Mouse (Mus musculus) retina, postnatal 7 days (tissue): ENCODE data around the gene Pofut1.

Experiments used
- DNase-seq: peaks from one replicate; pipeline ENCODE4 v3.0.0-alpha.2; 2012; ENCODE audit warnings: low read depth, low spot score

The Pofut1 gene

DNA sequence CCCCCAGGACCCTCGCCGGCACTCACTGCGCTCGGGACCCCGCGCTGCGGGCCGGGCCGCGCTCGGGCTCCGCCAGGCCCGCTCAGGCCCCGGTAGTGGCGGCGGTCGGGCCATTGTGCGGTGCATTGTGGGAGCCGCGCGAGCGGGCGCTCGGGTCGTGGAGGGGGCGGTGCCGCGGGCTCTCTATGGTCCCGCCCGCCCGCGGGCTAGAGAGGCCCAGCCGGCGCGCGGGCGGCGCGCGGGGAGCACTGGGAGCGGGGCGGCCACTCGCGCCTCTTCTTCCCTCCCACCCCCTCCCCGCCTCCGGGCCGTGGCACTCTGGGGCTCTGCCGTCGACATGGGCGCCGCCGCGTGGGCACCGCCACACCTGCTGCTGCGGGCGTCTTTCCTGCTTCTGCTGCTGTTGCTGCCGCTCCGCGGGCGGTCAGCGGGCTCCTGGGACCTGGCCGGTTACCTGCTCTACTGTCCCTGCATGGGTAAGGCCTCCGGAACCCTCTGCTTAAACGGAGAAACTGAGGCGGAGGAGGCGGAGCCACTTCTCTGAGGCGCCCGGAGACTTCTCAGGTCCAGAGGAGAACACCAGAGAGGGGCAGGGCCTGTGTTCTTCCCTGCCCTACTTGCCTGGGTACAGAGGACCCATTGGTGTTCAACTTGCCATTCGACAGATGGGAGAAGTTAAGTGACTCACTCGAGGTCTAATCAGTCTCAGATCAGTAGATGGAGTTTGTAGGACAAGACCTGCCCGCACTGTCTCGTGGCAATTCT is at the start of gene Pofut1, which contains the start of gene Plagl2:
Gene Pofut1, plus strand, starts transcription at position 284 of the 765 bp plus-strand sequence.
Gene Plagl2, minus strand, starts transcription at position 177 of the 765 bp plus-strand sequence.
- peak; percentile 84 for DNase-seq

GRCm38 (mm10) chr2:153194255-153194654 is 47.1 kb upstream of the Pofut1 start:
- DNase-seq, result no peak

DNA sequence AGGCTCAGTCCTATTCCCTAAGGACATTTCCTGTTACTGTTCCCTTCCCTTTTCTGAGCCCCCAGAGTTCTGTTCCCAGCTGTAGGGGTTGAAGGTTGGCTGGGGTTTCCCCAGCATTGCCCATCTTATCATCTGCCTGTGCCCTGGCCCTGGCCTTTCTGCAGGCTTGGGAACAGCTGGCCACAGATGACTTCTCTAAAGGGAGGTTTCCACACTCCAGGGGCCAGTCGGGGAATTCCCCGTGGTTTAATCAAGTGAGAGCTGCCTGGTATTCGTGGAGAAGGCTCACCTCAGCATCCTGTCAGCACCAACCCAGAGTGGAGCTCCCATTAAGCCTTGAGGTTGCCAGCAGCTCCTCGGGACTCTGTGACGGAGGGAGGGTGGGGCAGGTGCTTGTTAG is 42.8 kb upstream of the Pofut1 start:
- no peak for DNase-seq

GRCm38 (mm10) chr2:153199114-153199513 is 42.2 kb upstream of the Pofut1 start:
- DNase-seq, result no peak

GRCm38 (mm10) chr2:153202766-153203165 is 38.6 kb upstream of the Pofut1 start:
- no peak for DNase-seq

DNA sequence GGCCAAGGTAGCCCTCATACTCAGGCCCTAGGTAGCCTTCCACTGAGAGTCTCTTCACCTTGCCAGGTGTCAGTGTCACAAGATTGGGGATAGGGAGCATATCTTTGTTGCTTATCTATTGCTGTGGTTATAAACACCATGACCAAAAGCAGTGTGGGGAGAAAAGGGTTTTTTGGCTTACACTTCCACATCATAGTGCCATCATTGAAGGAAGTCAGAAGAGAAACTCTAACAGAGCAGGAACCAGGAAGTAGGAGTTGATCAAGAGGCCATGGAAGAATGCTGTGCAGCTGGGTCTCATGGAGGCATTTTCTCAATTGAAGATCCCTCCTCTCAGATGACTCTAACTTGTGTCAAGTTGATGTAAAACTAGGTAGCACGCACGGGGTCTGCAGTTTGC is 33.2 kb upstream of the Pofut1 start:
- no peak for DNase-seq

- no peak for DNase-seq
Measured at GRCm38 (mm10) chr2:153209286-153209685, 32.0 kb upstream of the Pofut1 start.

DNA sequence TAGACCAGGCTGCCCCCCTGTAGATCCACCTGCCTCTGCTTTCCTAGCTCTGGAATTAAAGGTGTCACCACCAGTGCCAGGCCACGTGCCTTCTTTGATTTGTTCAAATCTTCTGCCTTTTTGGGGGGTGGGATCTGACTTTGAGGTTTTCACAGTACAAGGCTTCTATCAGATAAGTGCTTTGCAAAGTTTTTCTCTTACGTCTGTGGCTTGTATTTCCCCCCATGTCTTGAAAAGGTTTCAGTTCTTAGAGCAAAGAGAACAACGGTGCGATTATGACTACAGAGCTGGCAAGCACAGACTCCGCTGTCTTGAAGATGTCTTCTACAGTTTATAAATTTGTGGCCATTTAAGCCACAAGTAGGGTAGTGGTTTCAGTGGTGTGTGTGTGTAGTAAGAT is 29.9 kb upstream of the Pofut1 start:
- no peak for DNase-seq

DNA sequence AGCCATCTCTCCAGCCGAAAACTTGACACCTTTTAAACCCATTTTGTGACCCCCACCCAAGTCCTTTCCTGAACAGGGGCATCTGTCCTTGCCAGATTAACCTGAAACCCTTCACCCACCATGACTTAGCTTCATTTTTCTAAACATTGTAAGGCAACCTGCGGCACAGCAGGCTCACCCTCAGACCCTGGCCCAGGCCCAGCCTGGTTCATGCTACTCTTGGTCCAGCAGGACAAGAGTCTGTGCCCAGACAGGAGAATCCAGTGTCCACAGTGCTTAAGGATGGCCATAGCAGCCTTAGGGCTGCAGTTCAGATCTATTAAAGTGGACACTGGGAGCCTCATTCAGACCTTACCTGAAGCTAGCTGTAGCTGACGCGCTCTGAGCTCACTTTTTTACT is 28.0 kb upstream of the Pofut1 start:
- no peak for DNase-seq

- no peak for DNase-seq
Measured at GRCm38 (mm10) chr2:153214771-153215259, 26.5 kb upstream of the Pofut1 start.

- DNase-seq, result no peak
Measured at GRCm38 (mm10) chr2:153215421-153215820, 25.9 kb upstream of the Pofut1 start.

DNA sequence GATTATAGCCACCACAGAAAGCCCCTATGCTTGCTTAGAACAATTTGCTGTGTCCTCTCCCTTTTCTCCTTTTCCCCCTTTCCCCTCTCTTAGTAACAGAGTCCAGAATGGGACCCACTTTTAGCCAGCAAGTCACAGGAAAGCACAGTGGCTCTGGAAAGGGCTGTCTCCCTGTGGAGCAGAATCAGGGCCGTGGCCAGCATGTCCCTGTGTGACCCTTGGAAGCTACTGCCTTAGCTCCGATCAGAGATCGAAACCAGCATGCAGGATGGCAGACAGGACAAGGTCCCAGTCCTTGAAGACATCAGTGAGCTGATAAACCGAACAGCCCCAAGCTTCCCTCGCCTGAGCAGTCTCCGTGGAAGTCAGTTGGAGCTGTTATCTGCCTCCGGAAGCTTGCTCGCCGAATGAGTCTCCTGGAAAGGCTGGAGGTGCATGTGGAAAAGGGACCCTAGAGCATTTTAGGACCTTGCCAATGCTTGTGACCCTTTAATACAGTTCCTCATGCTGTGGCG is 23.4 kb upstream of the Pofut1 start:
- no peak for DNase-seq

- no peak for DNase-seq
Measured at GRCm38 (mm10) chr2:153218516-153218915, 22.8 kb upstream of the Pofut1 start.

DNA sequence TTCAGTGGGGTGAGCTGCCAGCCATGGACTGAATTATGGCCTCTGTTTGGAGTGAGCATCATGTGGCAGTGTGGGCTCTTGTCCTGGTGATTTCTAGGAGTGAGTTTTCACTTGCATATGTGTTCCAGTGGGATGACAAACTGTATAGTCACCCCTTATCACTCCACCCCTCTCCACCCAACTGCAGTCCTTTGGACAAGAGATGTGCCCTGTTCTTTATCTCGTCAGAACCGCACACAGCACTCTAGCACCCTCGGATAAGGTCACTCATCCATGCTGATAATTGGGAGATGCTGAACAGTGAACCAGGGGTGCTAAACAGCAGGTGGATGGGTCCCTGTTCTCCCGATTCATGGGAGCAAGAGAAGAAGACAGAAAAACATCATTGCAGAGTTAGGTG is 19.7 kb upstream of the Pofut1 start:
- DNase-seq, result no peak

- DNase-seq, result no peak
Measured at GRCm38 (mm10) chr2:153222130-153222529, 19.2 kb upstream of the Pofut1 start.

DNA sequence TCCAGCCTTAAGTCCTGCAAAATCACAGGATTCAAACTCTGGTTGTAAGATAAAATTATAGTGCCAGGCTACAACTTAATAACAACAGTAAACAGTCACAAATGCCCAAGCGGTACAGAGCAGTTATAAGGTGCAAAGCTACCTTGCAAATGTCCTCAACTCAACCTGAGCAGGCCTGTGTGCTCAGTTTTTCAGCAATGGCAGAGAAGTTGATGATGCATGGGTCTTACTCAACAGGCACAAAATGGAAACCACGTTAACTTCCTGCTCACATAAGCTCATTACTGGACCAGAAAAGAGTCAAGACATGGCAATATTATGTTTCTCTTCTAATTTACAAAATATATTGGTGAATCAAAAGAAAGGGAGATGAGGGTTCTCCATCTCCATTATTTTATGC is 18.8 kb upstream of the Pofut1 start:
- no peak for DNase-seq

- no peak for DNase-seq
Measured at GRCm38 (mm10) chr2:153224946-153225594, 16.3 kb upstream of the Pofut1 start, which contains the start of gene Tspyl3. Gene Tspyl3 (minus strand): TSS chr2:153225441.

DNA sequence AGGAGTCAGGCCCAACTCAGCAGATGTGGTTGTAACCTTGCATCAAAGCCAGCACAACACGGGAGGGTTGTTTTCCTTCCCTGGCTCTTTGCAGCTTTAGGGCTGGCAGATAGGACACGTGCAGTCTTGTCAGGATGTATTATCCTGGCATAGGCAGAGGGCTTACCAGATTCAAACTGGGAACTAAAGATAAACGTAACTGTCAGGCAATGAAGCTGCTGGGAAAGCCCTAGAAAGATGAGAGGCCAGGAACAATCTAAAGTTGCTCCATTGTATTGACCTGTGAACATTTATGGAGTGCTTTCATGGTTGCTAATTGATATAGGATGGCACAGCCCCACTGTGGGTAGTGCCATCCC is 15.8 kb upstream of the Pofut1 start:
- no peak for DNase-seq

DNA sequence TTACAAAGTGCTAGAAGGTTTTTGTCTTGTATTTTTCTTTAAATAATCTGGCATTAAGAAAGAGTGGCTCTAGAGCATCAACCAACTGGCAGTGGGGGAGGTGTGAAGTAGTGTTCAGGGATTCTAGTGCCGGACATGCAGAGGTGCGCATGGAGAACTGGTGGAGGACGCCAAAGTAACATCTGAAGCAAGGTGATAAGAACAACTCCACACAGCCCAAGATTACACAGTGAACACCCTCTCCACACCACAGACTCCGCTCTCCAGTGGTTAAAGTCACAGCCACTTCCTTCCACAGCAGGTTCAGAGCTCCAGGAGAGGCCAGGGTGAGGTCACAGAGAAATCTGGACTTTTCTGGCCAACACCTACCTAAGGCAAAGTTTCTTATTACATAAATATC is 13.4 kb upstream of the Pofut1 start:
- no peak for DNase-seq

- no peak for DNase-seq
Measured at GRCm38 (mm10) chr2:153228523-153228922, 12.8 kb upstream of the Pofut1 start.

- no peak for DNase-seq
Measured at GRCm38 (mm10) chr2:153237193-153237592, 4.1 kb upstream of the Pofut1 start.

DNA sequence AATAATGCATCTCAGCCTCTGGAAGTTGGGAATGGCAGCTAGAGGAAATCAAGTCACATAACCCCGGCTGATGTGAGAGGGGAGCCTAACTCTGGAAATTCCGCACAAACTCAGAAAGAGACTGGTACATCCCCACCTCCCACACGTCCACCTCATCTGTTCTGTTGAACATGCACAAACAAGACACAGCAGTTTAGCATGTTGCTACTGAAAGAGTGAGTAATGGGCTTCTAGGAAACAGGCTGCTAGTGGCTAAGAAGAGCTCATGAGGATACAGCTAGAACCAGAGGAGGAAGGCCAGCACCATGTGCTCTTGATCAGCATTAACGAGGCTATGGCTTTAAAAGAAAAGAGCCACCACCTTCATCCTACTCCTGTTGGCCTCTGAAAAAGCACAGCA is 3.4 kb upstream of the Pofut1 start:
- DNase-seq, result no peak

- DNase-seq, result no peak
Measured at GRCm38 (mm10) chr2:153238406-153238805, 2.9 kb upstream of the Pofut1 start.
